ENCODE assay signal across 23 mouse cellular contexts in genomic region chr2:74722949-74723348, GRCm38 (mm10). TPM values are rescaled to one million over a fixed set of nuclear protein-coding genes. Genes with fewer than 3 reads are reported as not detected.
DNase-seq lines count a peak whose midpoint lies in the region; ATAC-seq and TF ChIP-seq lines count a peak whose summit lies in the region.
"Had no signal": no experiment of that assay in that cellular context is flagged by ENCODE, and none has a peak within 500 bp of the region (broad histone marks: within the 10 kb centered on the region; RNA-seq: fewer than 3 reads in every experiment).

No protein-coding gene starts in this region.

- DNase-seq in hindbrain, embryonic 10.5 days (ENCODE audit: low spot score) = peak; percentile 39
- DNase-seq in hindbrain, postnatal 0 days (ENCODE audit: low spot score) = no peak
- peak; percentile 32 for DNase-seq in testis, postnatal 10 days (ENCODE audit: low spot score)
- no peak for DNase-seq in testis, postnatal 14 days (ENCODE audit: low spot score)
- peak; percentile 29 for DNase-seq in limb, embryonic 11.5 days (ENCODE audit: low spot score)
- DNase-seq in gastrocnemius, postnatal 25 days = no peak
- DNase-seq in cerebellum, postnatal 25 days = no peak
- no peak for DNase-seq in liver, postnatal 0 days
- DNase-seq: adrenal gland, postnatal 36 days; cerebellum, adult 2 months; heart, adult 11 months; heart, postnatal 14 days; layer of hippocampus, postnatal 36 days; right cerebral cortex, adult 18-20 months had no signal

- H3K4me3 ChIP-seq in hindbrain, embryonic 10.5 days = no peak overlapping the region
- no peak overlapping the region for H3K4me3 ChIP-seq in hindbrain, postnatal 0 days (ENCODE audit: low read length)
- H3K4me3 ChIP-seq in limb, embryonic 11.5 days (ENCODE audit: low read depth, low read length) = no peak overlapping the region
- H3K4me3 ChIP-seq in liver, postnatal 0 days (ENCODE audit: low read depth, low read length) = no peak overlapping the region
- H3K4me3 ChIP-seq: forebrain, embryonic 12.5 days; heart, embryonic 12.5 days; limb, embryonic 15.5 days; liver, embryonic 15.5 days; midbrain, embryonic 12.5 days had no signal

- H3K36me3 ChIP-seq in hindbrain, embryonic 10.5 days = no peaks in the 10 kb centered on the region
- no peaks in the 10 kb centered on the region for H3K36me3 ChIP-seq in hindbrain, postnatal 0 days (ENCODE audit: insufficient read depth, low read length)
- no peaks in the 10 kb centered on the region for H3K36me3 ChIP-seq in limb, embryonic 11.5 days (ENCODE audit: control insufficient read depth, insufficient read depth, low read length)
- no peaks in the 10 kb centered on the region for H3K36me3 ChIP-seq in liver, postnatal 0 days (replicated peaks; ENCODE audit: insufficient read depth, low read length)
- H3K36me3 ChIP-seq: forebrain, embryonic 12.5 days; heart, embryonic 12.5 days; limb, embryonic 15.5 days; liver, embryonic 15.5 days; midbrain, embryonic 12.5 days had no signal

- no peak overlapping the region for H3K27ac ChIP-seq in hindbrain, embryonic 10.5 days
- no peak overlapping the region for H3K27ac ChIP-seq in hindbrain, postnatal 0 days
- H3K27ac ChIP-seq in limb, embryonic 11.5 days (replicated peaks; ENCODE audit: low read depth, low read length) = no peak overlapping the region
- H3K27ac ChIP-seq in liver, postnatal 0 days (ENCODE audit: low read depth) = no peak overlapping the region
- H3K27ac ChIP-seq: forebrain, embryonic 12.5 days; limb, embryonic 15.5 days; liver, embryonic 15.5 days; midbrain, embryonic 12.5 days had no signal

- ATAC-seq in hindbrain, postnatal 0 days = no peak
- ATAC-seq in limb, embryonic 11.5 days (ENCODE audit: insufficient number of reproducible peaks, low FRiP score, low TSS enrichment, low read depth) = no peak
- ATAC-seq in liver, postnatal 0 days = no peak
- ATAC-seq: inflammation-experienced regulatory T-cells, adult 6 months; lung, postnatal 0 days had no signal

- peaks cover 8% of the 10 kb centered on the region for H3K4me1 ChIP-seq in hindbrain, embryonic 10.5 days (replicated peaks)
- H3K4me1 ChIP-seq in hindbrain, postnatal 0 days (ENCODE audit: insufficient read depth, low read length) = no peaks in the 10 kb centered on the region
- H3K4me1 ChIP-seq in limb, embryonic 11.5 days (ENCODE audit: control insufficient read depth, insufficient read depth, low read length) = peaks cover 60% of the 10 kb centered on the region
- H3K4me1 ChIP-seq in liver, postnatal 0 days (ENCODE audit: insufficient read depth) = no peaks in the 10 kb centered on the region
- H3K4me1 ChIP-seq: liver, embryonic 15.5 days had no signal

- no peak overlapping the region for H3K4me2 ChIP-seq in hindbrain, postnatal 0 days (ENCODE audit: low read depth, low read length)
- no peak overlapping the region for H3K4me2 ChIP-seq in limb, embryonic 11.5 days (ENCODE audit: low read depth, severe bottlenecking)
- H3K4me2 ChIP-seq in liver, postnatal 0 days (ENCODE audit: low read depth, low read length) = no peak overlapping the region
- H3K4me2 ChIP-seq: forebrain, embryonic 12.5 days; heart, embryonic 12.5 days; limb, embryonic 15.5 days; liver, embryonic 15.5 days; midbrain, embryonic 12.5 days had no signal

- no peak for TF ChIP-seq EP300 in liver, postnatal 0 days (IDR thresholded peaks at IDR 0.05; ENCODE audit: low read depth)

- H3K9me3 ChIP-seq in hindbrain, embryonic 10.5 days = no peaks in the 10 kb centered on the region
- no peaks in the 10 kb centered on the region for H3K9me3 ChIP-seq in hindbrain, postnatal 0 days (ENCODE audit: low read length)
- no peaks in the 10 kb centered on the region for H3K9me3 ChIP-seq in limb, embryonic 11.5 days (ENCODE audit: control insufficient read depth, low read length)
- H3K9me3 ChIP-seq in liver, postnatal 0 days (ENCODE audit: low read length) = no peaks in the 10 kb centered on the region
- H3K9me3 ChIP-seq: forebrain, embryonic 12.5 days; heart, embryonic 12.5 days; limb, embryonic 15.5 days; liver, embryonic 15.5 days; midbrain, embryonic 12.5 days had no signal

- no peak for TF ChIP-seq CTCF in hindbrain, postnatal 0 days (IDR thresholded peaks at IDR 0.05; ENCODE audit: low read depth)
- TF ChIP-seq CTCF in liver, postnatal 0 days (IDR thresholded peaks at IDR 0.05; ENCODE audit: low read depth) = no peak

- WGBS in hindbrain, embryonic 10.5 days = 4% methylated on average over 8 of the region's 8 CpGs
- 20% methylated on average over 8 of the region's 8 CpGs for WGBS in hindbrain, postnatal 0 days
- 17% methylated on average over 8 of the region's 8 CpGs for WGBS in limb, embryonic 11.5 days
- whole genome bisulfite sequencing in liver, postnatal 0 days (ENCODE audit: insufficient replicate concordance) = 19% methylated on average over 8 of the region's 8 CpGs

- H3K27me3 ChIP-seq in hindbrain, embryonic 10.5 days (ENCODE audit: insufficient read depth, poor library complexity, severe bottlenecking) = peaks cover 100% of the 10 kb centered on the region
- peaks cover 88% of the 10 kb centered on the region for H3K27me3 ChIP-seq in hindbrain, postnatal 0 days (ENCODE audit: insufficient read depth, low read length)
- peaks cover 41% of the 10 kb centered on the region for H3K27me3 ChIP-seq in limb, embryonic 11.5 days (ENCODE audit: control insufficient read depth, insufficient read depth, low read length)
- H3K27me3 ChIP-seq in liver, postnatal 0 days (ENCODE audit: insufficient read depth, low read length) = peaks cover 84% of the 10 kb centered on the region

- H3K9ac ChIP-seq in hindbrain, postnatal 0 days (replicated peaks; ENCODE audit: low read length) = no peak overlapping the region
- no peak overlapping the region for H3K9ac ChIP-seq in limb, embryonic 11.5 days (ENCODE audit: low read length)
- no peak overlapping the region for H3K9ac ChIP-seq in liver, postnatal 0 days (replicated peaks)
- H3K9ac ChIP-seq: forebrain, embryonic 12.5 days; heart, embryonic 12.5 days; limb, embryonic 15.5 days; liver, embryonic 15.5 days; midbrain, embryonic 12.5 days had no signal

RNA-seq across cellular contexts. Expression of gene Gm28230, which starts 3.6 kb away (rescaled TPM):
- not detected in 2 replicates for polyA plus RNA-seq in hindbrain, embryonic 10.5 days (2016; fragmentation: Nextera tagmentation; extraction: Ambion mirVana)
- total RNA-seq in hindbrain, postnatal 0 days (2014; rRNA removed) = 1.3 and 3.5 TPM in 2 replicates
- polyA plus RNA-seq in hindbrain, postnatal 0 days (2015; fragmentation: Nextera tagmentation; extraction: Ambion mirVana) = 0.37 and 0.70 TPM in 2 replicates
- polyA plus RNA-seq in limb, embryonic 11.5 days (2014; fragmentation: Nextera tagmentation; extraction: Ambion mirVana) = 0.45 and 0.55 TPM in 2 replicates
- under 1 TPM in 1 of 2 experiments, not detected in 1; 0.27 TPM for total RNA-seq in gastrocnemius, postnatal 25 days (2021)
- polyA plus RNA-seq in liver, postnatal 0 days (2015; fragmentation: Nextera tagmentation; extraction: Ambion mirVana) = not detected in 2 replicates
- total RNA-seq: layer of hippocampus, postnatal 36 days; left cerebral cortex, postnatal 14 days had no signal
- polyA plus RNA-seq: forebrain, embryonic 12.5 days; frontal cortex, adult 2 months; heart, embryonic 12.5 days; inflammation-experienced regulatory T-cells, adult 6 months; liver, embryonic 15.5 days; lung, postnatal 0 days; midbrain, embryonic 12.5 days had no signal

RNA-seq across cellular contexts. Expression of gene Hoxd4, which starts 11.2 kb away (rescaled TPM):
- 0.14 and 2.6 TPM in 2 replicates for polyA plus RNA-seq in hindbrain, embryonic 10.5 days (2016; fragmentation: Nextera tagmentation; extraction: Ambion mirVana)
- total RNA-seq in hindbrain, postnatal 0 days (2014; rRNA removed) = 13.9 and 18.1 TPM in 2 replicates
- 1.6 and 1.9 TPM in 2 replicates for polyA plus RNA-seq in hindbrain, postnatal 0 days (2015; fragmentation: Nextera tagmentation; extraction: Ambion mirVana)
- 0.84 and 1.9 TPM in 2 replicates for polyA plus RNA-seq in limb, embryonic 11.5 days (2014; fragmentation: Nextera tagmentation; extraction: Ambion mirVana)
- total RNA-seq in gastrocnemius, postnatal 25 days (2021) = 1 to 10 TPM; 1.4 to 2.2 TPM
- not detected in 2 replicates for polyA plus RNA-seq in liver, postnatal 0 days (2015; fragmentation: Nextera tagmentation; extraction: Ambion mirVana)
- total RNA-seq: layer of hippocampus, postnatal 36 days; left cerebral cortex, postnatal 14 days had no signal
- polyA plus RNA-seq: forebrain, embryonic 12.5 days; frontal cortex, adult 2 months; inflammation-experienced regulatory T-cells, adult 6 months; liver, embryonic 15.5 days; lung, postnatal 0 days; midbrain, embryonic 12.5 days had no signal

RNA-seq across cellular contexts. Expression of gene Hoxd3, which starts 11.2 kb away (rescaled TPM):
- 15.5 and 55.9 TPM in 2 replicates for polyA plus RNA-seq in hindbrain, embryonic 10.5 days (2016; fragmentation: Nextera tagmentation; extraction: Ambion mirVana)
- 31.3 and 36.8 TPM in 2 replicates for total RNA-seq in hindbrain, postnatal 0 days (2014; rRNA removed)
- polyA plus RNA-seq in hindbrain, postnatal 0 days (2015; fragmentation: Nextera tagmentation; extraction: Ambion mirVana) = 25.2 and 26.3 TPM in 2 replicates
- polyA plus RNA-seq in limb, embryonic 11.5 days (2014; fragmentation: Nextera tagmentation; extraction: Ambion mirVana) = 1.2 and 1.4 TPM in 2 replicates
- not detected for total RNA-seq in gastrocnemius, postnatal 25 days (2021)
- not detected in 2 replicates for polyA plus RNA-seq in liver, postnatal 0 days (2015; fragmentation: Nextera tagmentation; extraction: Ambion mirVana)
- total RNA-seq: heart, postnatal 14 days; layer of hippocampus, postnatal 36 days; left cerebral cortex, postnatal 14 days had no signal
- polyA plus RNA-seq: forebrain, embryonic 12.5 days; frontal cortex, adult 2 months; inflammation-experienced regulatory T-cells, adult 6 months; liver, embryonic 15.5 days; lung, postnatal 0 days; midbrain, embryonic 12.5 days had no signal

RNA-seq across cellular contexts. Expression of gene Hoxd8, which starts 18.5 kb away (rescaled TPM):
- polyA plus RNA-seq in hindbrain, embryonic 10.5 days (2016; fragmentation: Nextera tagmentation; extraction: Ambion mirVana) = not detected in 2 replicates
- 0.37 and 9.2 TPM in 2 replicates for total RNA-seq in hindbrain, postnatal 0 days (2014; rRNA removed)
- polyA plus RNA-seq in hindbrain, postnatal 0 days (2015; fragmentation: Nextera tagmentation; extraction: Ambion mirVana) = 0.21 TPM in 1 of 2 replicates, not detected in the other
- polyA plus RNA-seq in limb, embryonic 11.5 days (2014; fragmentation: Nextera tagmentation; extraction: Ambion mirVana) = 11.6 and 13.1 TPM in 2 replicates
- 10 to 100 TPM; 11.7 to 30.6 TPM for total RNA-seq in gastrocnemius, postnatal 25 days (2021)
- 0.04 TPM in 1 of 2 replicates, not detected in the other for polyA plus RNA-seq in liver, postnatal 0 days (2015; fragmentation: Nextera tagmentation; extraction: Ambion mirVana)
- total RNA-seq: layer of hippocampus, postnatal 36 days; left cerebral cortex, postnatal 14 days had no signal
- polyA plus RNA-seq: cerebellum, adult 2 months; forebrain, embryonic 12.5 days; inflammation-experienced regulatory T-cells, adult 6 months had no signal

RNA-seq across cellular contexts. Expression of gene Hoxd9, which starts 25.4 kb away (rescaled TPM):
- not detected in 2 replicates for polyA plus RNA-seq in hindbrain, embryonic 10.5 days (2016; fragmentation: Nextera tagmentation; extraction: Ambion mirVana)
- total RNA-seq in hindbrain, postnatal 0 days (2014; rRNA removed) = not detected in 2 replicates
- polyA plus RNA-seq in hindbrain, postnatal 0 days (2015; fragmentation: Nextera tagmentation; extraction: Ambion mirVana) = not detected in 2 replicates
- polyA plus RNA-seq in limb, embryonic 11.5 days (2014; fragmentation: Nextera tagmentation; extraction: Ambion mirVana) = 17.1 and 24.1 TPM in 2 replicates
- total RNA-seq in gastrocnemius, postnatal 25 days (2021) = 10 to 100 TPM in 1 of 2 experiments, 1 to 10 TPM in 1; 5.7 to 14.7 TPM
- not detected in 2 replicates for polyA plus RNA-seq in liver, postnatal 0 days (2015; fragmentation: Nextera tagmentation; extraction: Ambion mirVana)
- total RNA-seq: layer of hippocampus, postnatal 36 days; left cerebral cortex, postnatal 14 days had no signal
- polyA plus RNA-seq: cerebellum, adult 2 months; forebrain, embryonic 12.5 days; inflammation-experienced regulatory T-cells, adult 6 months; liver, embryonic 15.5 days; midbrain, embryonic 12.5 days had no signal

Comparison
In these comparisons a context has a peak if more than half of its experiments do, and no peak if none do; other contexts are left out.
1. DNase-seq: peak in hindbrain, embryonic 10.5 days (single experiment), testis, postnatal 10 days (single experiment) and limb, embryonic 11.5 days (single experiment); none in hindbrain, postnatal 0 days (single experiment), testis, postnatal 14 days (single experiment), gastrocnemius, postnatal 25 days (single experiment), cerebellum, postnatal 25 days (0 of 2) and liver, postnatal 0 days (single experiment).